Mouse (Mus musculus): ENCODE data around the gene Zfp423.

DNA sequence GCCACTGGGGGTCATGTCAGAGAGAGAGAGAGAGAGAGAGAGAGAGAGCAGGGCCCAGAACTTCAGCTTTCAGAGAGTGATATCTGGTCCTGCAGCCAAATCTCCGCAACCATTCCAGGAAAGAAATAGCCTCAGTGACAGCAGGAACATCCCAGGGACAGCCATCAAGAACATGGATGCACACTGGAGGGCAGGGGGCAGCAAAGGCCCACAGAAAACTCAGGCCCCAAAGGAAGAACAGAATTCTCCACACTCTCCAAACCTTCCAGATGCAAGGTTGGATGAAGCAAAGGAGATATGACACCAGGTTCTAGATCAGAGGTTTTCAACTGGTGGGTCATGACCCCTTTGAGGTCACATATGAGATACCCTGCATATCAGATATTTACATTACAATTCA lies 345.7 kb downstream of the Zfp423 start:
- TF ChIP-seq CTCF (conservative IDR thresholded peaks at IDR 0.05; ENCODE audit: low read length) (no peak), POU5F1 (IDR thresholded peaks at IDR 0.05; ENCODE audit: borderline replicate concordance, low read length) (no peak)
